Mouse (Mus musculus) neural tube, postnatal 0 days (tissue): ENCODE data around the gene Vwa2. TPM values are rescaled to one million over a fixed set of nuclear protein-coding genes. Genes with fewer than 3 reads are reported as not detected.

ENCODE experiments used
- polyA plus RNA-seq: library from polyadenylated mRNA; unstranded; fragments of >200 nt; fragmentation: Nextera tagmentation; extraction: Ambion mirVana; gene quantifications from 2 replicates; pipeline ENCODE4 v1.2.1, GENCODE M21; 2015

Vwa2 gene
- 0.15 and 0.32 TPM in 2 replicates for polyA plus RNA-seq

DNA sequence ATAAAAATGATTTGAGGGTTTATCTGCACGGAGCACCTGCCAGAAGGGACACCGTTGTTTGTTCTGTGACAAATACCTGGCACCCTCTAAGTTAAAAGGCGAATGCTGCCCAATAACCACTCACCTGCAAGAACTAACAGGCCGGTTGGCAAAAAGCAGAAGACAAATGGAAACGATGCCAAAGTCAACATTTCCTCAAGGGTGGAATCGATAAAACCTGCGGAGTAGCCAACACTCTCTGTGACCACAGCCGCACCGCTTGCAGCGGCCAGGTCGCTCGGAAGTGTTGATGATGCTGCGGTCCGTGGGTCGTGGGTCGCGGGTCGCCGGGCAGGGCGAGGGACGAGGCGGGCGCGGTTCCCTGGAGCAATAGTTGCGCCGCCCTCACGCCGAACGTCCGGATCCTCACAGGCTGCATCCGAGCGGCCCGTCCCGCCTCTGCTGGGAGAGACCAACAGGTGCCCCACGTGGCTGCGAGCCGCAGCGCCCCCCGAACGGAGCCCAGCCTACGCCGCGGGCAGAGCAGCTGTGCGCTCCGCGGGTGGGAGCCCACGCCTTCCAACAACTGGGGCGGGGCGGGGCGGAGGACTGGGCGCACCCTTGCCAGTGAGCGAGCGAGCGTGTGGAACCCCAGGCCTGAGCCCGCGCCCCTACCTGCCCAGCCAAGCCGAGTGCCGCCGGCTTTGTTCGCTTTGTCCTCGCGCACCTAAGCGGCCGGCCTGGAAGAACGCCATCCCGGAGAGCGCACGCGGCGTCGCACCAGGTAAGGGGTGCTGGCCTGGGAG lies at the start of gene Vwa2:
Vwa2 (plus strand) TSS at position 434 of the 785 bp plus-strand sequence.

DNA sequence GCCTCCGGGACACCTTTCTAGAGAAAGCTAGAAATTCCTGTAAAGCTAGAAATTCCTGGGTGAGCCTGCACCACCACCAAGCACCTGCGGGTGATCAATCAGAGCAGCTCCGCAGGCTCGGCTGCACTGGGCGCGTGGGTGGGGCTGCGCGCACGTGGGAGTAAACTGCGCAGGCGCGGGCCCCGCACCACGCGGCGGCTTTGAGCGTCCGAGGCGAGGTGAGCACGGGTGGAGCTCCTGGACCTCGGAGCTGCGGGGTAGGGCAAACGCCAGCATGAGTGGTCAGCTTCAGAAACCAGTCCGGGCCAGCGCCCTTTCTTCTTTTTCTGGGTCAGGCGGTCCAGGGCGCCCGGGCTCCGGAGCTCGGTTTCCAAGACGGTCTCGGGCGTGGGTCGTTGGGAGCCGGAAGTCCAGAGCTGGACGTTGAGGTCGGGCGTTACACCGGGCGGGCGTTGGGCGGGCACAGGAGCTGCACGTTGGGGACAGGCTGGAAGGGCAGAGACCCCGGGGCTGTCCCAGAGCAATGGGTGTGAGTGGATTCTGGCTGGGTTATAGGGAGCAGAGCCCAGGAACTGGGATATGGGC lies 47.9 kb upstream of the Vwa2 start, which contains the start of gene Tdrd1:
Tdrd1 (plus strand) TSS at position 163 of the 585 bp plus-strand sequence.

Other genes starting within 250 kb of the Vwa2 start
- gene Adrb1, start 152.1 kb upstream of the Vwa2 start, polyA plus RNA-seq = 2.6 and 2.8 TPM in 2 replicates
- 21.1 and 23.4 TPM in 2 replicates for gene Ccdc186, start 52.1 kb upstream of the Vwa2 start, polyA plus RNA-seq
- gene Tdrd1, start 48.0 kb upstream of the Vwa2 start, polyA plus RNA-seq = 0.65 and 0.74 TPM in 2 replicates
- gene Afap1l2, start 134.0 kb downstream of the Vwa2 start, polyA plus RNA-seq = 16.6 and 17.8 TPM in 2 replicates